Mouse (Mus musculus): ENCODE measurements around the gene Add3. TPM values are rescaled to one million over a fixed set of nuclear protein-coding genes. Genes with fewer than 3 reads are reported as not detected.

The Add3 gene
- polyA plus RNA-seq, 2 experiments: 53.0 to 89.5 TPM

GRCm38 (mm10) chr19:53168576-53168975, 28.3 kb downstream of the Add3 start:
- no peak for DNase-seq (ENCODE audit: low spot score)
- Histone ChIP-seq H3K4me1 (ENCODE audit: control insufficient read depth, insufficient read depth, low read length) (no peaks in the 10 kb centered on the region), H3K4me3 (replicated peaks; ENCODE audit: low read length) (no peak overlapping the region), H3K4me2 (replicated peaks; ENCODE audit: low read depth, low read length, severe bottlenecking) (no peak overlapping the region), H3K27ac (replicated peaks; ENCODE audit: low read depth, low read length) (no peak overlapping the region), H3K9ac (ENCODE audit: low read depth, low read length, severe bottlenecking) (no peak overlapping the region), H3K9me3 (ENCODE audit: control insufficient read depth, low read length) (no peaks in the 10 kb centered on the region), H3K27me3 (ENCODE audit: control insufficient read depth, insufficient read depth, low read length) (no peaks in the 10 kb centered on the region), H3K36me3 (ENCODE audit: control insufficient read depth, insufficient read depth, low read length) (no peaks in the 10 kb centered on the region)
- ATAC-seq (ENCODE audit: low FRiP score, low read depth): no peak
- 72% methylated on average over 5 of the region's 5 CpGs for WGBS
- no peak for TF ChIP-seq POLR2A (IDR thresholded peaks at IDR 0.05; ENCODE audit: borderline replicate concordance, extremely low read depth, insufficient read depth, insufficient read length)

GRCm38 (mm10) chr19:53170651-53171050, 30.4 kb downstream of the Add3 start:
- Histone ChIP-seq H3K4me2 (replicated peaks; ENCODE audit: low read depth, low read length, severe bottlenecking) (no peak overlapping the region), H3K4me1 (ENCODE audit: control insufficient read depth, insufficient read depth, low read length) (no peaks in the 10 kb centered on the region), H3K9me3 (ENCODE audit: control insufficient read depth, low read length) (no peaks in the 10 kb centered on the region), H3K9ac (ENCODE audit: low read depth, low read length, severe bottlenecking) (no peak overlapping the region), H3K27ac (replicated peaks; ENCODE audit: low read depth, low read length) (no peak overlapping the region), H3K4me3 (replicated peaks; ENCODE audit: low read length) (no peak overlapping the region), H3K27me3 (ENCODE audit: control insufficient read depth, insufficient read depth, low read length) (no peaks in the 10 kb centered on the region), H3K36me3 (ENCODE audit: control insufficient read depth, insufficient read depth, low read length) (no peaks in the 10 kb centered on the region)
- DNase-seq (ENCODE audit: low spot score) (no peak), ATAC-seq (ENCODE audit: low FRiP score, low read depth) (no peak)
- TF ChIP-seq POLR2A (IDR thresholded peaks at IDR 0.05; ENCODE audit: borderline replicate concordance, extremely low read depth, insufficient read depth, insufficient read length): no peak
- 71% methylated on average over 5 of the region's 5 CpGs for WGBS

GRCm38 (mm10) chr19:53174034-53174433, 33.8 kb downstream of the Add3 start:
- 90% methylated on average over 2 of the region's 2 CpGs for WGBS
- no peaks in the 10 kb centered on the region for H3K4me1 ChIP-seq (ENCODE audit: control insufficient read depth, insufficient read depth, low read length)

GRCm38 (mm10) chr19:53175550-53175949, 35.3 kb downstream of the Add3 start:
- DNase-seq (ENCODE audit: low spot score) (no peak), ATAC-seq (ENCODE audit: low FRiP score, low read depth) (no peak)
- WGBS: 71% methylated on average over 5 of the region's 5 CpGs
- Histone ChIP-seq H3K27ac (replicated peaks; ENCODE audit: low read depth, low read length) (no peak overlapping the region), H3K4me2 (replicated peaks; ENCODE audit: low read depth, low read length, severe bottlenecking) (no peak overlapping the region), H3K36me3 (ENCODE audit: control insufficient read depth, insufficient read depth, low read length) (no peaks in the 10 kb centered on the region), H3K4me3 (replicated peaks; ENCODE audit: low read length) (no peak overlapping the region), H3K27me3 (ENCODE audit: control insufficient read depth, insufficient read depth, low read length) (no peaks in the 10 kb centered on the region), H3K9ac (ENCODE audit: low read depth, low read length, severe bottlenecking) (no peak overlapping the region), H3K9me3 (ENCODE audit: control insufficient read depth, low read length) (no peaks in the 10 kb centered on the region), H3K4me1 (ENCODE audit: control insufficient read depth, insufficient read depth, low read length) (no peaks in the 10 kb centered on the region)
- no peak for TF ChIP-seq POLR2A (IDR thresholded peaks at IDR 0.05; ENCODE audit: borderline replicate concordance, extremely low read depth, insufficient read depth, insufficient read length)

More at GRCm38 (mm10) chr19:53174034-53174433, 33.8 kb downstream of the Add3 start:
- H3K9me3 ChIP-seq (ENCODE audit: control insufficient read depth, low read length): no peaks in the 10 kb centered on the region
- H3K27me3 ChIP-seq (ENCODE audit: control insufficient read depth, insufficient read depth, low read length): no peaks in the 10 kb centered on the region
- no peak overlapping the region for H3K4me2 ChIP-seq (replicated peaks; ENCODE audit: low read depth, low read length, severe bottlenecking)
- no peak for TF ChIP-seq POLR2A (IDR thresholded peaks at IDR 0.05; ENCODE audit: borderline replicate concordance, extremely low read depth, insufficient read depth, insufficient read length)
- DNase-seq (ENCODE audit: low spot score) (no peak), ATAC-seq (ENCODE audit: low FRiP score, low read depth) (no peak)
- H3K36me3 ChIP-seq (ENCODE audit: control insufficient read depth, insufficient read depth, low read length): no peaks in the 10 kb centered on the region
- no peak overlapping the region for H3K27ac ChIP-seq (replicated peaks; ENCODE audit: low read depth, low read length)
- no peak overlapping the region for H3K4me3 ChIP-seq (replicated peaks; ENCODE audit: low read length)
- H3K9ac ChIP-seq (ENCODE audit: low read depth, low read length, severe bottlenecking): no peak overlapping the region

GRCm38 (mm10) chr19:53176518-53176917, 36.3 kb downstream of the Add3 start:
- WGBS: 88% methylated on average over 4 of the region's 4 CpGs
- no peak for ATAC-seq (ENCODE audit: low FRiP score, low read depth)
- H3K4me3 ChIP-seq (replicated peaks; ENCODE audit: low read length): no peak overlapping the region
- no peaks in the 10 kb centered on the region for H3K9me3 ChIP-seq (ENCODE audit: control insufficient read depth, low read length)
- no peak overlapping the region for H3K27ac ChIP-seq (replicated peaks; ENCODE audit: low read depth, low read length)
- H3K36me3 ChIP-seq (ENCODE audit: control insufficient read depth, insufficient read depth, low read length): no peaks in the 10 kb centered on the region
- H3K9ac ChIP-seq (ENCODE audit: low read depth, low read length, severe bottlenecking): no peak overlapping the region
- no peak for DNase-seq (ENCODE audit: low spot score)
- H3K4me2 ChIP-seq (replicated peaks; ENCODE audit: low read depth, low read length, severe bottlenecking): no peak overlapping the region
- no peaks in the 10 kb centered on the region for H3K27me3 ChIP-seq (ENCODE audit: control insufficient read depth, insufficient read depth, low read length)
- H3K4me1 ChIP-seq (ENCODE audit: control insufficient read depth, insufficient read depth, low read length): peaks cover 7% of the 10 kb centered on the region; the same call in 1 of the 2 replicates
- TF ChIP-seq POLR2A (IDR thresholded peaks at IDR 0.05; ENCODE audit: borderline replicate concordance, extremely low read depth, insufficient read depth, insufficient read length): no peak
